Mouse (Mus musculus) kidney, adult 11 months (tissue): ENCODE measurements around the gene Lama1.

Source experiments
- DNase-seq: peaks from one replicate; pipeline ENCODE4 v3.0.0; 2022

Gene Lama1

GRCm38 (mm10) chr17:67696694-67697386 is at the start of gene Lama1:
TSS of gene Lama1 (plus strand) at chr17:67697259.
- peak; percentile 79 for DNase-seq

GRCm38 (mm10) chr17:67651506-67651905 is 45.6 kb upstream of the Lama1 start:
- DNase-seq, result peak; percentile 37

GRCm38 (mm10) chr17:67664299-67664698 is 32.8 kb upstream of the Lama1 start:
- DNase-seq, result no peak

GRCm38 (mm10) chr17:67666981-67667380 is 30.1 kb upstream of the Lama1 start:
- no peak for DNase-seq

- peak; percentile 4 for DNase-seq
These were observed 29.1 kb upstream of the Lama1 start for GRCm38 (mm10) chr17:67667981-67668380.

GRCm38 (mm10) chr17:67678576-67678975 is 18.5 kb upstream of the Lama1 start:
- no peak for DNase-seq

GRCm38 (mm10) chr17:67681084-67681483 is 16.0 kb upstream of the Lama1 start:
- no peak for DNase-seq

GRCm38 (mm10) chr17:67685022-67685743 is 11.9 kb upstream of the Lama1 start:
- no peak for DNase-seq

GRCm38 (mm10) chr17:67687505-67687904 is 9.6 kb upstream of the Lama1 start:
- DNase-seq, result no peak

GRCm38 (mm10) chr17:67690689-67691088 is 6.4 kb upstream of the Lama1 start:
- DNase-seq, result no peak

GRCm38 (mm10) chr17:67692651-67693050 is 4.4 kb upstream of the Lama1 start:
- DNase-seq, result no peak

- DNase-seq, result no peak
These were observed 3.2 kb upstream of the Lama1 start for GRCm38 (mm10) chr17:67693861-67694260.

- peak; percentile 30 for DNase-seq
These were observed 417 bp downstream of the Lama1 start for GRCm38 (mm10) chr17:67697461-67697891.

GRCm38 (mm10) chr17:67698301-67698700 is 1.2 kb downstream of the Lama1 start:
- no peak for DNase-seq

- no peak for DNase-seq
These were observed 4.7 kb downstream of the Lama1 start for GRCm38 (mm10) chr17:67701761-67702160.

- no peak for DNase-seq
These were observed 5.9 kb downstream of the Lama1 start for GRCm38 (mm10) chr17:67702941-67703340.

- DNase-seq, result no peak
These were observed 8.1 kb downstream of the Lama1 start for GRCm38 (mm10) chr17:67705035-67705769.

GRCm38 (mm10) chr17:67706372-67706771 is 9.3 kb downstream of the Lama1 start:
- no peak for DNase-seq

- peak; percentile 86 for DNase-seq
These were observed 10.8 kb downstream of the Lama1 start for GRCm38 (mm10) chr17:67707793-67708364.

GRCm38 (mm10) chr17:67710377-67710781 is 13.3 kb downstream of the Lama1 start:
- DNase-seq, result no peak

GRCm38 (mm10) chr17:67711361-67711760 is 14.3 kb downstream of the Lama1 start:
- DNase-seq, result no peak

GRCm38 (mm10) chr17:67712929-67713328 is 15.9 kb downstream of the Lama1 start:
- no peak for DNase-seq

- DNase-seq, result no peak
These were observed 18.4 kb downstream of the Lama1 start for GRCm38 (mm10) chr17:67715466-67715865.
